Mouse (Mus musculus) liver, adult 2 months (tissue): ENCODE results near the gene B3gnt3.

ENCODE experiments used
- CTCF ChIP-seq: fragments of 200-500 bp; IDR thresholded peaks from 2 replicates; pipeline ENCODE4 v1.5.1; 2011; ENCODE audit warnings: low read depth, low read length, control low read depth
- POLR2A ChIP-seq: fragments of 200-500 bp; IDR thresholded peaks from 2 replicates; pipeline ENCODE4 v1.6.1; 2011; ENCODE audit warnings: low read length, control low read depth; ENCODE audit not compliant: insufficient read depth; ENCODE audit errors: extremely low read depth

DNA sequence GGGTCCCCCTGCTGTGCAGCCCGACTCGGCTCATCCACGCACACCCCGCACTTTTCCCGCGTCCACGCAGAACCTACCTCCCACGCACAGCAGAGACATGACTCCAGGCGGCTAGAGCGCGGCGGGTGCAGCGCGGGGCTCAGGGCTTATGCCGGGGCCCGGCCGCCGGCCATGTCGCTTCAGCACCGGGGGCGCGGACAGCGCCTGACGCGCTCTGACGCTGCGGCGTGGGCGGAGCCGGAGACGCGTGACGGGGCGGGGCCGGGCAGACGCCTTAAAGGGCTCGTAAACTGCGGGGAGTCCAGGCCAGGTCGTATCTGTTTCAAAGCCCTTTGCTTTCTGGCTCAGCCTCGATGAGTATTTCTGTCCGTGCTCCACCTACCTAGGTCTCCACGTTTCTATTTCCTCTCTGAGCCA, 30.0 kb downstream of the B3gnt3 start, which contains the start of gene Unc13a:
- no peak for TF ChIP-seq CTCF
- TF ChIP-seq POLR2A: no peak
